Mouse (Mus musculus) liver, adult 2 months (tissue): Measurements from ENCODE around the gene Slc13a3. TPM values are rescaled to one million over a fixed set of nuclear protein-coding genes. Genes with fewer than 3 reads are reported as not detected.

ENCODE experiments used
- DNase-seq: peaks from one replicate; pipeline ENCODE4 v3.0.0-alpha.2; 2011; ENCODE audit warnings: low read depth, low spot score; ENCODE audit errors: extremely low read depth
- H3K27ac ChIP-seq: fragments of 200-500 bp; replicated peaks from 2 replicates; pipeline ENCODE4 v1.5.1; 2012; ENCODE audit warnings: low read depth, mild to moderate bottlenecking, control low read depth, inconsistent platforms, low read length; ENCODE audit not compliant: insufficient read depth
- H3K27me3 ChIP-seq: fragments of 200-500 bp; 2 replicates; pipeline ENCODE4 v1.6.1; 2012; ENCODE audit warnings: mild to moderate bottlenecking, moderate library complexity, low read length, inconsistent platforms; ENCODE audit not compliant: control insufficient read depth, insufficient read depth
- H3K36me3 ChIP-seq: fragments of 200-500 bp; 2 replicates; pipeline ENCODE4 v1.6.1; 2012; ENCODE audit warnings: low read length, inconsistent platforms; ENCODE audit not compliant: control insufficient read depth, insufficient read depth
- H3K4me1 ChIP-seq: fragments of 200-500 bp; 2 replicates; pipeline ENCODE4 v1.6.1; 2011; ENCODE audit warnings: low read length; ENCODE audit not compliant: control insufficient read depth, insufficient read depth
- H3K4me3 ChIP-seq: fragments of 200-500 bp; 2 replicates; pipeline ENCODE4 v1.5.1; 2011; ENCODE audit warnings: low read depth, mild to moderate bottlenecking, control low read depth, low read length, moderate library complexity; ENCODE audit not compliant: insufficient read depth
- H3K79me2 ChIP-seq: fragments of 200-500 bp; 2 replicates; pipeline ENCODE4 v1.6.1; 2012; ENCODE audit warnings: inconsistent platforms, mild to moderate bottlenecking, low read length, moderate library complexity; ENCODE audit not compliant: control insufficient read depth, insufficient read depth
- H3K9ac ChIP-seq: fragments of 200-500 bp; 2 replicates; pipeline ENCODE4 v1.6.1; 2012; ENCODE audit warnings: low read depth, mild to moderate bottlenecking, control low read depth, inconsistent platforms, low read length
- CTCF ChIP-seq: fragments of 200-500 bp; IDR thresholded peaks from 2 replicates; pipeline ENCODE4 v1.5.1; 2011; ENCODE audit warnings: low read depth, low read length, control low read depth
- POLR2A ChIP-seq: fragments of 200-500 bp; IDR thresholded peaks from 2 replicates; pipeline ENCODE4 v1.6.1; 2011; ENCODE audit warnings: low read length, control low read depth; ENCODE audit not compliant: insufficient read depth; ENCODE audit errors: extremely low read depth
- WGBS: fragments of 180-500 bp; shearing (Covaris S2); methylation state at CpG from one replicate; pipeline ENCODE4 v1.1.7; 2018; 5-methylcytosine and 5-hydroxymethylcytosine counted together
- polyA plus RNA-seq: library from polyadenylated mRNA; depleted of rRNA; stranded (reverse); fragments of >200 nt; gene quantifications from 2 replicates; pipeline ENCODE4 v1.2.3, GENCODE M21; 2012
- total RNA-seq: library from RNA; depleted of rRNA; stranded (reverse); fragments of >200 nt; gene quantifications from 2 replicates; pipeline ENCODE4 v1.2.3, GENCODE M21; 2014

The Slc13a3 gene
- total and polyA plus RNA-seq, 2 experiments: 8.2 to 16.1 TPM

DNA sequence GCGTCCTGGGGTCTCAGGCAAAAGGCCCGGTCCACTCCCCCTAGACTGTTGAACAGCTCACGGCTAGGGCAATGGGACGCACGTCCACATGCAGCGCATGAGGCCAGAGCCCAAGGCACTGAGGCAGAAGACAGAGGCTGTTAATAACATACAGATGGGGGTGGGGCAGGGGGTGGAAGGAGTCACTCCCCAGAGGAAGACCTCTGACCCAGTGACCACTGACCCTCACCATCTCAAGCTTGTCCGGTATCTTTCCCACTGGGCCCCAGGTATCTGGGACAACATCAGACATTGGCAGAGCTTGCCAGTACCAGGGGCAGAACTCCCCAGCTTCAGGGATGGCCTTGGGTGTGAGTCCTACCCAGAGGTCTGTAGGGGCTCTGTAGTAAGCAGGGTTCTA is 34.1 kb downstream of the Slc13a3 start:
- Histone ChIP-seq H3K36me3 (no peaks in the 10 kb centered on the region), H3K4me1 (peaks cover 8% of the 10 kb centered on the region), H3K79me2 (no peaks in the 10 kb centered on the region), H3K9ac (no peak overlapping the region), H3K4me3 (no peak overlapping the region), H3K27ac (no peak overlapping the region), H3K27me3 (no peaks in the 10 kb centered on the region)
- no peak for DNase-seq
- WGBS: 77% methylated on average over 7 of the region's 7 CpGs
- TF ChIP-seq POLR2A: no peak
- TF ChIP-seq CTCF: no peak

DNA sequence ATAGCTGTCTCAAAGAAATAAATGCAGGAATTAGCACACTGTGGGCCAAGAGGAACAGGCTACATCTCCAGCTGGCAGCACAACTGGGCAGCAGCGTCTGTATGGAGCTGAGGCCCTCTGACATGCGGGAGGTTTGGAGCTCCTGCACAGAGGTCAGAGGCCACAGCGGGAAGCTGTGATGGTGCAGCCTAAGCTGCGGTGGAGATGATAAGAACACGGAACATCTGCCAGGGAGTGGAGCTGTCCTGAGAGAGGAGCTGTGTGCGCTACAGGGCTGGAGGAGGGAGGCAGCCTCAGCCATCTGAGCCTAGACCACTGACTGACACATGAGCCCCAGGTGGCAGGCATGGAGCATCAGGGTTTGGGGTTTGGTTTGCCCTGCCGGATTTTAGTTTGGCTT is 44.3 kb downstream of the Slc13a3 start:
- TF ChIP-seq POLR2A (no peak), CTCF (no peak)
- H3K9ac ChIP-seq: no peak overlapping the region
- H3K27ac ChIP-seq: no peak overlapping the region
- no peaks in the 10 kb centered on the region for H3K36me3 ChIP-seq
- no peaks in the 10 kb centered on the region for H3K4me1 ChIP-seq
- no peaks in the 10 kb centered on the region for H3K79me2 ChIP-seq
- H3K4me3 ChIP-seq: no peak overlapping the region
- H3K27me3 ChIP-seq: no peaks in the 10 kb centered on the region
- whole genome bisulfite sequencing: 62% methylated on average over 7 of the region's 7 CpGs
- no peak for DNase-seq

DNA sequence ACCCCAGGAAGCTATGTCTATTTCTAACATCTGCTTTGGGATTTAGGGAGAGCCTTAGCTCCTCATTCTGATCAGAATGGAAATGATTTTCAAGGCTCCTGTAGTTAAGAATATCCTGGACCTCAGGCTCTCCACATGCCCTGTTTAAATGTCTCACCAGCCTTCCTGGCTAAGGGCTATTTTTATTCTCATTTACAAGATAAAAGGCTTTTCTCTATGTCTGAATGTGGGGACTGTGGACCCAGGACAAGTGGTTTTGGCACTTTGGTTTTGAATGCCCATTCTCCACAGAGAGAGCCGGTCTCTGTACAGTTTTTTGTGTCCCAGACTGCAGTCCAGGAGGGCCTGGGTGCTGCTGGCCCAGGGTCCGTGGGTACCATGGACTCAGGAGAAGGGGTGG is 52.8 kb downstream of the Slc13a3 start:
- H3K27ac ChIP-seq: no peak overlapping the region
- H3K9ac ChIP-seq: no peak overlapping the region

DNA sequence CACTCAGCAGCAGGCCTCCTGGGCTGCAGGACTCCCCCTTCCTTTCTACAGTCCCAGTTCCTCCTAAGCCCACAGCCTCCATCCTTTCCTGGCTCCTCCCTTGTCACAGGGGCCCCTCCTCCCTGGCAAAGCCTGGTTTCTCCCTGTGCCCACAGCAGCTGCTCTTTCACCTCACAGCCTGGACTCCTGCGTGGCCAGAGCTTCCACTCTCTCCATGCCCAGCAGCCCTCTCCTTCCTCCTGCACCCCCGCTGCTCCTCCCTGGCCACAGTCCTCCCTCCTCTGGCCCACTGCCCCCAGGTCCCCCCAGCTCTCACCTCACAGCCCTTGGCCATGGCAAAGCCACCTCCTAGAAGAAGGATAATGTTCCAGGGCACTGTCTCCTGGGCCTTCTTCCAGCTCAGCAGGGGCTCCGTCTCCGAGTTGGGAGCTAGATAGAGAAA is 53.3 kb downstream of the Slc13a3 start:
- H3K9ac ChIP-seq: peak overlapping the region; percentile 11; the same call in 1 of the 2 replicates
- no peaks in the 10 kb centered on the region for H3K27me3 ChIP-seq
- TF ChIP-seq POLR2A (no peak), CTCF (no peak)
- H3K27ac ChIP-seq: no peak overlapping the region
- H3K36me3 ChIP-seq: no peaks in the 10 kb centered on the region
- DNase-seq: no peak
- no peaks in the 10 kb centered on the region for H3K79me2 ChIP-seq
- H3K4me1 ChIP-seq: peaks cover 2% of the 10 kb centered on the region; the same call in 1 of the 2 replicates
- WGBS: 75% methylated on average over 4 of the region's 4 CpGs
- H3K4me3 ChIP-seq: no peak overlapping the region

More for the DNA sequence above, 52.8 kb downstream of the Slc13a3 start:
- no peak for DNase-seq
- no peaks in the 10 kb centered on the region for H3K27me3 ChIP-seq
- H3K4me1 ChIP-seq: peaks cover 2% of the 10 kb centered on the region; the same call in 1 of the 2 replicates
- H3K36me3 ChIP-seq: no peaks in the 10 kb centered on the region
- no peaks in the 10 kb centered on the region for H3K79me2 ChIP-seq
- H3K4me3 ChIP-seq: no peak overlapping the region
- WGBS: 90% methylated on average over 2 of the region's 2 CpGs
- no peak for TF ChIP-seq POLR2A
- TF ChIP-seq CTCF: no peak

- H3K9ac ChIP-seq: no peak overlapping the region
- no peak overlapping the region for H3K4me3 ChIP-seq
- peaks cover 2% of the 10 kb centered on the region; the same call in 1 of the 2 replicates for H3K4me1 ChIP-seq
- no peaks in the 10 kb centered on the region for H3K79me2 ChIP-seq
- WGBS: 82% methylated on average over 2 of the region's 2 CpGs
- H3K27ac ChIP-seq: no peak overlapping the region
- DNase-seq: no peak
- no peak for TF ChIP-seq POLR2A
- no peak for TF ChIP-seq CTCF
- H3K36me3 ChIP-seq: no peaks in the 10 kb centered on the region
- no peaks in the 10 kb centered on the region for H3K27me3 ChIP-seq
Observed at GRCm38 (mm10) chr2:165418577-165418976, 54.5 kb downstream of the Slc13a3 start.

- WGBS: 26% methylated on average over 7 of the region's 7 CpGs
- H3K27ac ChIP-seq: no peak overlapping the region
- peak; percentile 70 for DNase-seq
Observed at GRCm38 (mm10) chr2:165417291-165417690, 55.7 kb downstream of the Slc13a3 start.

More at GRCm38 (mm10) chr2:165417291-165417690, 55.7 kb downstream of the Slc13a3 start:
- Histone ChIP-seq H3K4me1 (peaks cover 2% of the 10 kb centered on the region; the same call in 1 of the 2 replicates), H3K79me2 (no peaks in the 10 kb centered on the region), H3K27me3 (no peaks in the 10 kb centered on the region), H3K9ac (no peak overlapping the region), H3K36me3 (no peaks in the 10 kb centered on the region), H3K4me3 (no peak overlapping the region)
- TF ChIP-seq CTCF (no peak), POLR2A (no peak)
